Mouse (Mus musculus) v-Abl transformed pro-B cells (cell line): ENCODE data around the gene Tcf25.

Source experiments
- in situ Hi-C, 2 experiments: fragments of 400-800 bp; cut with MboI; formaldehyde crosslinking; loops; one replicate each; pipeline ENCODE4 v1.15.1; 2025; ENCODE audit not compliant: unreplicated experiment in 2 of 2

The Tcf25 gene

GRCm38 (mm10) chr8:123452149-123452548 is 78.6 kb downstream of the Tcf25 start:
- in situ Hi-C loops, result no loop called here

- in situ Hi-C loops, result no loop called here
Measured at GRCm38 (mm10) chr8:123453291-123453690, 79.7 kb downstream of the Tcf25 start.
